Mouse (Mus musculus): ENCODE data around the gene Rnaseh2b. TPM values are rescaled to one million over a fixed set of nuclear protein-coding genes. Genes with fewer than 3 reads are reported as not detected.

Gene Rnaseh2b
- polyA plus RNA-seq, 1 experiment from 2014 or later = 56.1 TPM

DNA sequence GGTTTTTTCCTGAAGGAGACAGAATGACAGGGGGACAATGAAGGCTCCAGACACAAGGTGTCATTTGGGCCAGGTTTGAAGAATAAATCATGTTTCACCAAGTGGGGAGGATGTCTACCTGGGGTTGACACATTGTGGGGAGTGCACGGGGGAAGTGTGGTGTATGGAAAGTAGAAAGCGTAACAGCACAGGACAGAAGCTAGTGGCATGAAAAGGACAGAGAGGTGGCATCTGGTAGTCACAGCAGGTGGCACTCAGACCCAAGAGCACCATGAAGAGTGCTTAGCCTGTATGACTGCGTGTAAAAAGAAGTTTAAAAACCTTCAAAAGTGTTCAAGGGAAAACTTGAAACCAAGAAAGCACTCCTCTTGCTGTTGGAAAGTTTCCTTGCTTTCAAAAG, 42.3 kb upstream of the Rnaseh2b start:
- Histone ChIP-seq H3K4me3 (ENCODE audit: low read depth, low read length) (no peak overlapping the region), H3K4me2 (replicated peaks; ENCODE audit: low read depth) (no peak overlapping the region), H3K27me3 (replicated peaks; ENCODE audit: control insufficient read depth, insufficient read depth, low read length) (no peaks in the 10 kb centered on the region), H3K36me3 (ENCODE audit: control insufficient read depth, insufficient read depth) (no peaks in the 10 kb centered on the region), H3K9me3 (ENCODE audit: control insufficient read depth) (no peaks in the 10 kb centered on the region), H3K27ac (ENCODE audit: low read depth, low read length) (no peak overlapping the region), H3K4me1 (replicated peaks; ENCODE audit: control insufficient read depth, insufficient read depth, low read length) (no peaks in the 10 kb centered on the region), H3K9ac (ENCODE audit: low read depth, low read length) (no peak overlapping the region)
- WGBS = 87% methylated on average over 3 of the region's 3 CpGs
- TF ChIP-seq CTCF (IDR thresholded peaks at IDR 0.05; ENCODE audit: low read depth) = no peak
- ATAC-seq = no peak

DNA sequence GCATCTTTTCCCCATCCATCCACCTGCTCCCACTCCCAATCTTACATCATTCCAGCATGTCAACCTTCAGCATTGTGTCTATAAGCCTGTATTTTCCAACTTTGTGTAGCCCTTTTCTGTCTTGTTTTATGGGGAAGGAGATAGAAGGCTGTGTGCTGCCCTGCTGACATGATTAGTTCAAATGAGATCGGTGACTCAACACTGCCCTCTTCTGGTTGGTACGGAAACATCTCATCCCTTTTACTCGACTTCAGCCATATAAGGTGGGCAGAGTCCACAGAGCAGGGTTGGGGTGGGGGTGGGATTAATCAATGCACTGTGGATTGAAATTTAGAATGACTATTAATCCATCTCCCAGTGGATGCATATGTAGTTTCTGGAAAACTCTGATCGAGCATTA, 40.4 kb upstream of the Rnaseh2b start:
- Histone ChIP-seq H3K27me3 (replicated peaks; ENCODE audit: control insufficient read depth, insufficient read depth, low read length) (no peaks in the 10 kb centered on the region), H3K4me3 (ENCODE audit: low read depth, low read length) (no peak overlapping the region), H3K4me2 (replicated peaks; ENCODE audit: low read depth) (no peak overlapping the region), H3K9me3 (ENCODE audit: control insufficient read depth) (no peaks in the 10 kb centered on the region), H3K4me1 (replicated peaks; ENCODE audit: control insufficient read depth, insufficient read depth, low read length) (no peaks in the 10 kb centered on the region), H3K9ac (ENCODE audit: low read depth, low read length) (no peak overlapping the region), H3K27ac (ENCODE audit: low read depth, low read length) (no peak overlapping the region), H3K36me3 (ENCODE audit: control insufficient read depth, insufficient read depth) (no peaks in the 10 kb centered on the region)
- ATAC-seq = no peak
- peak; percentile 91 for TF ChIP-seq CTCF (IDR thresholded peaks at IDR 0.05; ENCODE audit: low read depth)
- 6% methylated on average over 4 of the region's 4 CpGs for WGBS

DNA sequence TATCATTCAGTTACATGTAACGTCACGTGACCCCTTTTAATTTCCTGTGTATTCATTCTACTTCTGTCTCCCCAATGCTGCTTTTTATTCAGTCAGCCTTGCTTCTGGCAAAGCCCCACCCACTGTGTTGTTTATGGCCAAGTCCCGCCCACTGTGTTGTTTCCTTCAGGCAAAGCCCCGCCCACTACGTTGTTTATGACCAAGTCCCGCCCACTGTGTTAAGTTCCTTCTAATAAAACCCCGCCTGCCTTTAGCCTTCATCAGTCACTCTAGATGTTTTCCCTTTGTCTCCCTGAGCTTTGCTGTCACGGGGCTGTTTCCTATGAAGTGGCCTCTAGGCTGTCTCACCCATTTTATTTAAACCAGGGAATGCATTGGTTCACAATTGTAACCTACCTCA, 38.0 kb upstream of the Rnaseh2b start:
- Histone ChIP-seq H3K9me3 (ENCODE audit: control insufficient read depth) (no peaks in the 10 kb centered on the region), H3K4me1 (replicated peaks; ENCODE audit: control insufficient read depth, insufficient read depth, low read length) (no peaks in the 10 kb centered on the region), H3K4me2 (replicated peaks; ENCODE audit: low read depth) (no peak overlapping the region), H3K4me3 (ENCODE audit: low read depth, low read length) (no peak overlapping the region), H3K9ac (ENCODE audit: low read depth, low read length) (no peak overlapping the region), H3K27me3 (replicated peaks; ENCODE audit: control insufficient read depth, insufficient read depth, low read length) (no peaks in the 10 kb centered on the region), H3K36me3 (ENCODE audit: control insufficient read depth, insufficient read depth) (no peaks in the 10 kb centered on the region), H3K27ac (ENCODE audit: low read depth, low read length) (no peak overlapping the region)
- ATAC-seq = no peak
- TF ChIP-seq CTCF (IDR thresholded peaks at IDR 0.05; ENCODE audit: low read depth) = no peak
- 57% methylated on average over 8 of the region's 8 CpGs for WGBS

DNA sequence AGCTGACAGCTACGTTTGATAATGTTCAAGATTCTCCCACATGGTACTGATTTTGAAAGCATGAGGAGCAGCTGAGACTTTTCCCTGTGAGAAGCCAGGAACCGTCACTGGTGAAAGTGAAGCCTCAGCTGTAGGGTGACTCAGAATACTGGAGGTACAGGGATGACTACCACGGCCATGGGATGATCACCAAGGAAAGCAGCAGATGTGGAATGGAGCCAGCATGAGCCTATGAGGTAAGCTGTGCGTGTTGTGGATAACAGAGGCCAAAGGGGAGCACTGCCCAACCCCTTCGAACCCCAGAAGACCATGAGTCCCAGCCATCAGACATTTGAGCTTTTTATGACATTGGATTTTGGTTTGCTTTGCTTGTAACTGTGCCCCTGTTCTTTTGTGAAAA, 36.3 kb upstream of the Rnaseh2b start:
- Histone ChIP-seq H3K9me3 (ENCODE audit: control insufficient read depth) (no peaks in the 10 kb centered on the region), H3K27ac (ENCODE audit: low read depth, low read length) (no peak overlapping the region), H3K36me3 (ENCODE audit: control insufficient read depth, insufficient read depth) (no peaks in the 10 kb centered on the region), H3K4me2 (replicated peaks; ENCODE audit: low read depth) (no peak overlapping the region), H3K27me3 (replicated peaks; ENCODE audit: control insufficient read depth, insufficient read depth, low read length) (no peaks in the 10 kb centered on the region), H3K4me3 (ENCODE audit: low read depth, low read length) (no peak overlapping the region), H3K4me1 (replicated peaks; ENCODE audit: control insufficient read depth, insufficient read depth, low read length) (no peaks in the 10 kb centered on the region), H3K9ac (ENCODE audit: low read depth, low read length) (no peak overlapping the region)
- no peak for TF ChIP-seq CTCF (IDR thresholded peaks at IDR 0.05; ENCODE audit: low read depth)
- no peak for ATAC-seq
- 81% methylated on average over 5 of the region's 5 CpGs for WGBS

DNA sequence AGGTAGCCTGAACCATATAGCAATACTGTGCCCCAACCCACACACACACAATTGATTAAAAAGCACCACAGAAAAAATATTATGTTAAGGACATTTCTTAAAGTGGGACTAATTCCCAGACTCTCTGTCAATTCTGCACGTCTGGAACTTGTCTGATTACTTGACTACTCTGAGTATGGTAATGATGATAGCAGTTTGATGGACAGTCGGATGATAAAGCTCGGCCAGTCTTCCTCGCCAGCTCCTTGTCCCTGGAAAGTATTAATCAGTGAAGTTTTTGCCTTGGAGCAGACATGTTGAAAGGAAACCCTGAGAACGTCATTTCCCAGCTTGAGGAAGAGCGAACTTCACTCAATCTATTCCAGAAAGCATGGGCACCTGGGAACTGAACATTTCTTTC, 34.3 kb upstream of the Rnaseh2b start:
- Histone ChIP-seq H3K9ac (ENCODE audit: low read depth, low read length) (no peak overlapping the region), H3K27me3 (replicated peaks; ENCODE audit: control insufficient read depth, insufficient read depth, low read length) (no peaks in the 10 kb centered on the region), H3K4me3 (ENCODE audit: low read depth, low read length) (no peak overlapping the region), H3K36me3 (ENCODE audit: control insufficient read depth, insufficient read depth) (no peaks in the 10 kb centered on the region), H3K27ac (ENCODE audit: low read depth, low read length) (no peak overlapping the region), H3K9me3 (ENCODE audit: control insufficient read depth) (no peaks in the 10 kb centered on the region), H3K4me1 (replicated peaks; ENCODE audit: control insufficient read depth, insufficient read depth, low read length) (no peaks in the 10 kb centered on the region), H3K4me2 (replicated peaks; ENCODE audit: low read depth) (no peak overlapping the region)
- ATAC-seq = no peak
- TF ChIP-seq CTCF (IDR thresholded peaks at IDR 0.05; ENCODE audit: low read depth) = no peak
- WGBS = 75% methylated on average over 6 of the region's 6 CpGs

DNA sequence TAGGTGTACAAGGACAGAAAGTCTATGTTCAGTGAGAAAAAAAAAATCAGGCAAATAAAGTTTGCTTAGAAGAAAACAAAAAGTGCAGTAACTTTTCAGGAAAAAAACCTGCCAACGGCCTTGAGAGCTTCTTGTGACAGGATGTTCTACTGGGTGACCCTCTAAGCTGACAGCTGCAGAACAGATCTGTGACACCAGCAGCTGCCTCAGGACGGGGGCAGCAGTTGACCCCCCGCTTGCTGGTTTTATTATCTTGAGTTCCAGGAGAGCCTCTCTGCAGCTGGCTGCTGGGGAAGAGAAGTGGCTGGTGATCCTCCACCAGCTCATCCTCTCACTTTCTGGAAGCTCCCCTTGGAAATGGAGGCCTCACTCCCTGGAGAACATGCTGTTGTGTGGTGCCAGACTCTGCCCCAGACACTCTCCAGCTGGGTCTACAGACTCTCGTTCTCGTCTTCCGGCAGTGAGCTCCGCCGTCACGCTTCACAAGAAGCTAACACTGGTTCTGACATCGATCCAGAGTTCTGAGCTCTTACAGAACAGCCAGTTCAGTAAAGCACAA, 33.3 kb upstream of the Rnaseh2b start:
- H3K4me2 ChIP-seq (replicated peaks; ENCODE audit: low read depth) = no peak overlapping the region
- H3K4me3 ChIP-seq (ENCODE audit: low read depth, low read length) = no peak overlapping the region
- WGBS = 53% methylated on average over 10 of the region's 10 CpGs
- no peaks in the 10 kb centered on the region for H3K27me3 ChIP-seq (replicated peaks; ENCODE audit: control insufficient read depth, insufficient read depth, low read length)
- H3K27ac ChIP-seq (ENCODE audit: low read depth, low read length) = no peak overlapping the region
- H3K9me3 ChIP-seq (ENCODE audit: control insufficient read depth) = no peaks in the 10 kb centered on the region
- H3K9ac ChIP-seq (ENCODE audit: low read depth, low read length) = no peak overlapping the region
- H3K4me1 ChIP-seq (replicated peaks; ENCODE audit: control insufficient read depth, insufficient read depth, low read length) = no peaks in the 10 kb centered on the region
- no peak for TF ChIP-seq CTCF (IDR thresholded peaks at IDR 0.05; ENCODE audit: low read depth)
- no peak for ATAC-seq
- H3K36me3 ChIP-seq (ENCODE audit: control insufficient read depth, insufficient read depth) = no peaks in the 10 kb centered on the region

All from intestine, postnatal 0 days (tissue).